Mouse (Mus musculus): ENCODE data around the gene Fbxl17.

Fbxl17 gene

GRCm38 (mm10) chr17:63176411-63176810 is 323.4 kb downstream of the Fbxl17 start:
- in situ Hi-C loops (cut with MboI; ENCODE audit: low sequenced_read_pairs), result no loop called here

GRCm38 (mm10) chr17:63172697-63173096 is 327.1 kb downstream of the Fbxl17 start:
- in situ Hi-C loops (cut with MboI; ENCODE audit: low sequenced_read_pairs), result no loop called here

- in situ Hi-C loops (cut with MboI; ENCODE audit: low sequenced_read_pairs), result no loop called here
These were observed 327.8 kb downstream of the Fbxl17 start for GRCm38 (mm10) chr17:63171890-63172491.

- in situ Hi-C loops (cut with MboI; ENCODE audit: low sequenced_read_pairs), result no loop called here
These were observed 328.6 kb downstream of the Fbxl17 start for GRCm38 (mm10) chr17:63171264-63171663.

- in situ Hi-C loops (cut with MboI; ENCODE audit: low sequenced_read_pairs), result no loop called here
These were observed 331.6 kb downstream of the Fbxl17 start for GRCm38 (mm10) chr17:63168019-63168788.

GRCm38 (mm10) chr17:63167248-63167647 is 332.6 kb downstream of the Fbxl17 start:
- in situ Hi-C loops (cut with MboI; ENCODE audit: low sequenced_read_pairs), result no loop called here

- in situ Hi-C loops (cut with MboI; ENCODE audit: low sequenced_read_pairs), result no loop called here
These were observed 333.1 kb downstream of the Fbxl17 start for GRCm38 (mm10) chr17:63166692-63167091.

GRCm38 (mm10) chr17:63165847-63166246 is 334.0 kb downstream of the Fbxl17 start:
- in situ Hi-C loops (cut with MboI; ENCODE audit: low sequenced_read_pairs), result no loop called here

GRCm38 (mm10) chr17:63164289-63164688 is 335.5 kb downstream of the Fbxl17 start:
- in situ Hi-C loops (cut with MboI; ENCODE audit: low sequenced_read_pairs), result no loop called here

- in situ Hi-C loops (cut with MboI; ENCODE audit: low sequenced_read_pairs), result no loop called here
These were observed 337.9 kb downstream of the Fbxl17 start for GRCm38 (mm10) chr17:63161953-63162352.

- in situ Hi-C loops (cut with MboI; ENCODE audit: low sequenced_read_pairs), result no loop called here
These were observed 340.6 kb downstream of the Fbxl17 start for GRCm38 (mm10) chr17:63159196-63159595.

- in situ Hi-C loops (cut with MboI; ENCODE audit: low sequenced_read_pairs), result no loop called here
These were observed 341.4 kb downstream of the Fbxl17 start for GRCm38 (mm10) chr17:63158436-63158835.

- in situ Hi-C loops (cut with MboI; ENCODE audit: low sequenced_read_pairs), result no loop called here
These were observed 341.9 kb downstream of the Fbxl17 start for GRCm38 (mm10) chr17:63157906-63158305.

- in situ Hi-C loops (cut with MboI; ENCODE audit: low sequenced_read_pairs), result no loop called here
These were observed 342.8 kb downstream of the Fbxl17 start for GRCm38 (mm10) chr17:63157019-63157418.

GRCm38 (mm10) chr17:63146514-63146913 is 353.3 kb downstream of the Fbxl17 start:
- in situ Hi-C loops (cut with MboI; ENCODE audit: low sequenced_read_pairs), result no loop called here

- in situ Hi-C loops (cut with MboI; ENCODE audit: low sequenced_read_pairs), result no loop called here
These were observed 353.9 kb downstream of the Fbxl17 start for GRCm38 (mm10) chr17:63145751-63146491.

- in situ Hi-C loops (cut with MboI; ENCODE audit: low sequenced_read_pairs), result no loop called here
These were observed 354.5 kb downstream of the Fbxl17 start for GRCm38 (mm10) chr17:63145311-63145741.

- in situ Hi-C loops (cut with MboI; ENCODE audit: low sequenced_read_pairs), result no loop called here
These were observed 356.0 kb downstream of the Fbxl17 start for GRCm38 (mm10) chr17:63143825-63144224.

- in situ Hi-C loops (cut with MboI; ENCODE audit: low sequenced_read_pairs), result no loop called here
These were observed 365.0 kb downstream of the Fbxl17 start for GRCm38 (mm10) chr17:63134805-63135204.

GRCm38 (mm10) chr17:63122427-63122826 is 377.4 kb downstream of the Fbxl17 start:
- in situ Hi-C loops (cut with MboI; ENCODE audit: low sequenced_read_pairs), result no loop called here

- in situ Hi-C loops (cut with MboI; ENCODE audit: low sequenced_read_pairs), result no loop called here
These were observed 380.1 kb downstream of the Fbxl17 start for GRCm38 (mm10) chr17:63119701-63120100.

GRCm38 (mm10) chr17:63119077-63119476 is 380.7 kb downstream of the Fbxl17 start:
- in situ Hi-C loops (cut with MboI; ENCODE audit: low sequenced_read_pairs), result no loop called here
